Mouse (Mus musculus): ENCODE results near the gene Cdc42bpg. TPM values are rescaled to one million over a fixed set of nuclear protein-coding genes. Genes with fewer than 3 reads are reported as not detected.

The Cdc42bpg gene
- total and polyA plus RNA-seq, 2 experiments: 3.1 to 7.3 TPM

GRCm38 (mm10) chr19:6278439-6279073, 27.7 kb upstream of the Cdc42bpg start:
- 26% methylated on average over 6 of the region's 6 CpGs for WGBS
- no peak for TF ChIP-seq POLR2A (IDR thresholded peaks at IDR 0.05; ENCODE audit: extremely low read depth, insufficient read depth, low read length)
- no peak for TF ChIP-seq CTCF (IDR thresholded peaks at IDR 0.05; ENCODE audit: low read depth, low read length)
- peaks cover 7% of the 10 kb centered on the region for H3K36me3 ChIP-seq (ENCODE audit: control insufficient read depth, insufficient read depth, low read length)

GRCm38 (mm10) chr19:6279481-6280144, 26.6 kb upstream of the Cdc42bpg start:
- peak overlapping the region; percentile 10; the same call in 1 of the 2 replicates for H3K9ac ChIP-seq (ENCODE audit: low read depth, low read length)
- no peak overlapping the region for H3K27ac ChIP-seq (replicated peaks; ENCODE audit: insufficient read depth, low read depth, low read length)
- no peaks in the 10 kb centered on the region for H3K27me3 ChIP-seq (ENCODE audit: control insufficient read depth, insufficient read depth, low read length)
- peaks cover 27% of the 10 kb centered on the region for H3K4me1 ChIP-seq (ENCODE audit: control insufficient read depth, insufficient read depth, low read length)
- TF ChIP-seq CTCF (IDR thresholded peaks at IDR 0.05; ENCODE audit: low read depth, low read length): no peak
- no peak for TF ChIP-seq POLR2A (IDR thresholded peaks at IDR 0.05; ENCODE audit: extremely low read depth, insufficient read depth, low read length)
- H3K36me3 ChIP-seq (ENCODE audit: control insufficient read depth, insufficient read depth, low read length): peaks cover 7% of the 10 kb centered on the region
- DNase-seq (ENCODE audit: extremely low read depth, low read depth, low spot score): no peak
- H3K79me2 ChIP-seq (ENCODE audit: control insufficient read depth, insufficient read depth, low read length): peaks cover 26% of the 10 kb centered on the region
- H3K4me3 ChIP-seq (ENCODE audit: insufficient read depth, low read depth, low read length): no peak overlapping the region
- 88% methylated on average over 6 of the region's 6 CpGs for WGBS

More at GRCm38 (mm10) chr19:6278439-6279073, 27.7 kb upstream of the Cdc42bpg start:
- Histone ChIP-seq H3K79me2 (ENCODE audit: control insufficient read depth, insufficient read depth, low read length) (peaks cover 26% of the 10 kb centered on the region), H3K4me3 (ENCODE audit: insufficient read depth, low read depth, low read length) (peak overlapping the region; percentile 17; the same call in 1 of the 2 replicates), H3K4me1 (ENCODE audit: control insufficient read depth, insufficient read depth, low read length) (peaks cover 24% of the 10 kb centered on the region), H3K27me3 (ENCODE audit: control insufficient read depth, insufficient read depth, low read length) (no peaks in the 10 kb centered on the region), H3K27ac (replicated peaks; ENCODE audit: insufficient read depth, low read depth, low read length) (peak overlapping the region; percentile 22; the same call in 1 of the 2 replicates), H3K9ac (ENCODE audit: low read depth, low read length) (peak overlapping the region; percentile 25)
- no peak for DNase-seq (ENCODE audit: extremely low read depth, low read depth, low spot score)

- WGBS: 52% methylated on average over 7 of the region's 7 CpGs
- TF ChIP-seq CTCF (IDR thresholded peaks at IDR 0.05; ENCODE audit: low read depth, low read length): no peak
- no peak for TF ChIP-seq POLR2A (IDR thresholded peaks at IDR 0.05; ENCODE audit: extremely low read depth, insufficient read depth, low read length)
- H3K4me3 ChIP-seq (ENCODE audit: insufficient read depth, low read depth, low read length): no peak overlapping the region
- H3K36me3 ChIP-seq (ENCODE audit: control insufficient read depth, insufficient read depth, low read length): peaks cover 7% of the 10 kb centered on the region
- peaks cover 31% of the 10 kb centered on the region for H3K79me2 ChIP-seq (ENCODE audit: control insufficient read depth, insufficient read depth, low read length)
- DNase-seq (ENCODE audit: extremely low read depth, low read depth, low spot score): peak; percentile 40
- H3K27ac ChIP-seq (replicated peaks; ENCODE audit: insufficient read depth, low read depth, low read length): no peak overlapping the region
- no peaks in the 10 kb centered on the region for H3K27me3 ChIP-seq (ENCODE audit: control insufficient read depth, insufficient read depth, low read length)
- peaks cover 31% of the 10 kb centered on the region for H3K4me1 ChIP-seq (ENCODE audit: control insufficient read depth, insufficient read depth, low read length)
- no peak overlapping the region for H3K9ac ChIP-seq (ENCODE audit: low read depth, low read length)
Measured at GRCm38 (mm10) chr19:6280554-6280953, 25.7 kb upstream of the Cdc42bpg start.

- peaks cover 32% of the 10 kb centered on the region for H3K4me1 ChIP-seq (ENCODE audit: control insufficient read depth, insufficient read depth, low read length)
- peaks cover 7% of the 10 kb centered on the region for H3K36me3 ChIP-seq (ENCODE audit: control insufficient read depth, insufficient read depth, low read length)
Measured at GRCm38 (mm10) chr19:6281122-6282020, 24.9 kb upstream of the Cdc42bpg start.

GRCm38 (mm10) chr19:6283001-6283400, 23.3 kb upstream of the Cdc42bpg start:
- WGBS: 30% methylated on average over 5 of the region's 5 CpGs
- no peak overlapping the region for H3K4me3 ChIP-seq (ENCODE audit: insufficient read depth, low read depth, low read length)
- H3K79me2 ChIP-seq (ENCODE audit: control insufficient read depth, insufficient read depth, low read length): peaks cover 30% of the 10 kb centered on the region; the same call in 1 of the 2 replicates
- no peaks in the 10 kb centered on the region for H3K27me3 ChIP-seq (ENCODE audit: control insufficient read depth, insufficient read depth, low read length)
- no peak overlapping the region for H3K27ac ChIP-seq (replicated peaks; ENCODE audit: insufficient read depth, low read depth, low read length)
- peaks cover 7% of the 10 kb centered on the region for H3K36me3 ChIP-seq (ENCODE audit: control insufficient read depth, insufficient read depth, low read length)
- TF ChIP-seq POLR2A (IDR thresholded peaks at IDR 0.05; ENCODE audit: extremely low read depth, insufficient read depth, low read length) (no peak), CTCF (IDR thresholded peaks at IDR 0.05; ENCODE audit: low read depth, low read length) (no peak)
- H3K4me1 ChIP-seq (ENCODE audit: control insufficient read depth, insufficient read depth, low read length): peaks cover 31% of the 10 kb centered on the region
- H3K9ac ChIP-seq (ENCODE audit: low read depth, low read length): no peak overlapping the region
- DNase-seq (ENCODE audit: extremely low read depth, low read depth, low spot score): no peak

More at GRCm38 (mm10) chr19:6281122-6282020, 24.9 kb upstream of the Cdc42bpg start:
- Histone ChIP-seq H3K79me2 (ENCODE audit: control insufficient read depth, insufficient read depth, low read length) (peaks cover 33% of the 10 kb centered on the region), H3K4me3 (ENCODE audit: insufficient read depth, low read depth, low read length) (no peak overlapping the region), H3K9ac (ENCODE audit: low read depth, low read length) (no peak overlapping the region), H3K27ac (replicated peaks; ENCODE audit: insufficient read depth, low read depth, low read length) (no peak overlapping the region), H3K27me3 (ENCODE audit: control insufficient read depth, insufficient read depth, low read length) (no peaks in the 10 kb centered on the region)
- TF ChIP-seq POLR2A (IDR thresholded peaks at IDR 0.05; ENCODE audit: extremely low read depth, insufficient read depth, low read length) (no peak), CTCF (IDR thresholded peaks at IDR 0.05; ENCODE audit: low read depth, low read length) (no peak)
- DNase-seq (ENCODE audit: extremely low read depth, low read depth, low spot score): no peak
- WGBS: 81% methylated on average over 14 of the region's 14 CpGs
